Comparison of ENCODE assay signal across 8 mouse cellular contexts in the genomic region with DNA sequence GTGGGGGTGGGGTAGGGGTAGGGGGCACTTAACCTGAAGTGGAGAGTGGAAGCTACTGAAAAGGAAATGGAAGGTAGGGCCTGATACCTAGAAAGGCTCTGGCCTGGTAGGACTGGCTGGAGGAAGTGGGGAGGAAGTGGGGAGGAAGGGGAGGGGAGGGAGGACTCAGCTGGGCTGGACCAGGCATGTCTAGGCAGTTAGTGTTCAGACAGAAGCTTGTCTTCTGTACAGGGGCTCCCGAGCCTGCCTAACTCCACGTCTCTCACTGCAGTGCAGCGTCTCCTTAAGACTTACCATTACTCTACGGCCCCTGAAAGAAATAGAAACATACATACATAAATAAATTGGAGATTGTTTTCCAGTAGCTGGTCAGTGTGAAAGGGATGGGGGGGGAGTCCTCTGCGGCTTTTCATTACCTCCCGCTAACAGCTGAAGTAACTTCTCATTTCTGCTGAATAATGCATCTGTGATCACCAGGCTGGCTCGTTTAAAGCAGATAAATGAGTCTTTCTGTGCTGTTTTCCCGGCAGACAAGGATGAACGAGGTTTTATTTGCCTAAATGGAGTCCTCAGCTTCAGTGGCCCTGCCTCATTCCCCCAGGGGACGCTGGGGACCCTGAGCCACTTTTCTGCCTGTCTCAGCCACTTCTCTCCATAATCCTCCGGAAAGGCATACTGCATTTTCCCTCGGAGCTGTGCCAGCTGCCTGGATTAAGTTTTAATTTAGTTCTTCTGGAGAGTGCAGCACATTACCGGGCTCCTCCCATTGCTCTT. TPM values are rescaled to one million over a fixed set of nuclear protein-coding genes. Genes with fewer than 3 reads are reported as not detected.
A peak's percentile ranks its signal among the peaks of the same experiment; 100 is the strongest.
DNase-seq lines count a peak whose midpoint lies in the region; ATAC-seq and TF ChIP-seq lines count a peak whose summit lies in the region.

No protein-coding gene starts in this region.

- H3K4me3 ChIP-seq in heart, embryonic 12.5 days = no peak overlapping the region
- H3K4me3 ChIP-seq in hindbrain, postnatal 0 days (ENCODE audit: low read length) = no peak overlapping the region

- WGBS in heart, embryonic 12.5 days = 47% methylated on average over 13 of the region's 13 CpGs
- WGBS in hindbrain, postnatal 0 days = 18% methylated on average over 13 of the region's 13 CpGs

- peaks cover 29% of the 10 kb centered on the region; the same call in 1 of the 2 replicates for H3K4me1 ChIP-seq in heart, embryonic 12.5 days (replicated peaks)
- no peaks in the 10 kb centered on the region for H3K4me1 ChIP-seq in hindbrain, postnatal 0 days (ENCODE audit: insufficient read depth, low read length)

- H3K27ac ChIP-seq in heart, embryonic 12.5 days (ENCODE audit: poor library complexity, severe bottlenecking) = no peak overlapping the region
- H3K27ac ChIP-seq in hindbrain, postnatal 0 days = 0 out of 2 replicates have a peak overlapping the region, but pooled peaks have one; percentile 42

- no peaks in the 10 kb centered on the region for H3K27me3 ChIP-seq in heart, embryonic 12.5 days (replicated peaks)
- H3K27me3 ChIP-seq in hindbrain, postnatal 0 days (ENCODE audit: insufficient read depth, low read length) = no peaks in the 10 kb centered on the region

- no peaks in the 10 kb centered on the region for H3K9me3 ChIP-seq in heart, embryonic 12.5 days (replicated peaks)
- H3K9me3 ChIP-seq in hindbrain, postnatal 0 days (ENCODE audit: low read length) = no peaks in the 10 kb centered on the region

- DNase-seq in heart, postnatal 14 days = no peak
- peak; percentile 87 for DNase-seq in brain, embryonic 14.5 days (ENCODE audit: low read depth)
- peak; percentile 56 for DNase-seq in hindbrain, postnatal 0 days (ENCODE audit: low spot score)
- DNase-seq in urinary bladder, postnatal 25 days (ENCODE audit: low spot score) = no peak
- no peak for DNase-seq in gastrocnemius, adult 8-10 months (ENCODE audit: low spot score in 2 of 2)
- DNase-seq in cerebellum, postnatal 36 days = no peak

- TF ChIP-seq POLR2A in brain, embryonic 14.5 days (IDR thresholded peaks at IDR 0.05; ENCODE audit: borderline replicate concordance, extremely low read depth, insufficient read depth, insufficient read length, poor library complexity, severe bottlenecking) = no peak

- TF ChIP-seq CTCF in brain, embryonic 14.5 days (IDR thresholded peaks at IDR 0.05; ENCODE audit: borderline replicate concordance, extremely low read depth, insufficient read depth, insufficient read length) = no peak
- TF ChIP-seq CTCF in hindbrain, postnatal 0 days (IDR thresholded peaks at IDR 0.05; ENCODE audit: low read depth) = no peak; the same call in 1 of the 2 replicates

- H3K4me2 ChIP-seq in heart, embryonic 12.5 days = 0 out of 2 replicates have a peak overlapping the region, but pooled peaks have one; percentile 14
- peak overlapping the region; percentile 10; the same call in 1 of the 2 replicates for H3K4me2 ChIP-seq in hindbrain, postnatal 0 days (ENCODE audit: low read depth, low read length)

- ATAC-seq in heart, embryonic 12.5 days (ENCODE audit: insufficient number of reproducible peaks, low FRiP score) = no peak; the same call in 1 of the 2 replicates
- ATAC-seq in hindbrain, postnatal 0 days = peak; percentile 50; the same call in 1 of the 2 replicates
- peak; percentile 76 for ATAC-seq in megakaryocyte progenitor cell, adult 5-6 weeks (replicated peaks; ENCODE audit: poor library complexity)

- peak overlapping the region; percentile 17; the same call in 1 of the 2 replicates for H3K9ac ChIP-seq in heart, embryonic 12.5 days
- H3K9ac ChIP-seq in hindbrain, postnatal 0 days (replicated peaks; ENCODE audit: low read length) = no peak overlapping the region

- intact Hi-C loops in heart, postnatal 14 days (cut with DNase I) = no loop called here

- no peaks in the 10 kb centered on the region for H3K36me3 ChIP-seq in heart, embryonic 12.5 days
- no peaks in the 10 kb centered on the region for H3K36me3 ChIP-seq in hindbrain, postnatal 0 days (ENCODE audit: insufficient read depth, low read length)

RNA-seq across cellular contexts. Expression of a gene that starts 6.1 kb away (rescaled TPM):
- polyA plus RNA-seq in heart, embryonic 12.5 days (2016; fragmentation: Nextera tagmentation; extraction: Ambion mirVana) = 0.37 and 0.68 TPM in 2 replicates
- total RNA-seq in heart, postnatal 14 days (2021) = under 1 TPM in 1 of 2 experiments, not detected in 1; 0.65 TPM
- 1.8 and 2.1 TPM in 2 replicates for polyA plus RNA-seq in brain, embryonic 14.5 days (2012; rRNA removed)
- total RNA-seq in hindbrain, postnatal 0 days (2014; rRNA removed) = 1.8 and 4.2 TPM in 2 replicates
- 7.7 and 8.7 TPM in 2 replicates for polyA plus RNA-seq in hindbrain, postnatal 0 days (2015; fragmentation: Nextera tagmentation; extraction: Ambion mirVana)
- total RNA-seq in megakaryocyte progenitor cell, adult 5-6 weeks (2015) = 0.69 TPM in 1 of 2 replicates, not detected in the other
- 0.62 and 2.1 TPM in 2 replicates for total RNA-seq in megakaryocyte progenitor cell, adult 5-6 weeks (2017)
- total RNA-seq in gastrocnemius, adult 8-10 months (2022) = under 1 TPM in 3 of 4 experiments, not detected in 1; 0.40 to 0.77 (median 0.58) TPM

Comparison
In these comparisons a context has a peak if more than half of its experiments do, and no peak if none do; other contexts are left out.
1. DNase-seq: peak in brain, embryonic 14.5 days (single experiment) and hindbrain, postnatal 0 days (single experiment); none in heart, postnatal 14 days (0 of 2), urinary bladder, postnatal 25 days (single experiment), gastrocnemius, adult 8-10 months (0 of 2) and cerebellum, postnatal 36 days (0 of 2).